Comparison of ENCODE assay signal across 7 mouse cellular contexts in genomic region chr12:109446236-109446941, GRCm38 (mm10). TPM values are rescaled to one million over a fixed set of nuclear protein-coding genes. Genes with fewer than 3 reads are reported as not detected.
DNase-seq lines count a peak whose midpoint lies in the region; ATAC-seq lines count a peak whose summit lies in the region.

No protein-coding gene starts in this region.

- H3K27me3 ChIP-seq in lung, embryonic 16.5 days (ENCODE audit: control insufficient read depth, insufficient read depth, low read depth, low read length), result no peaks in the 10 kb centered on the region
- peaks cover 86% of the 10 kb centered on the region for H3K27me3 ChIP-seq in forebrain, embryonic 10.5 days (ENCODE audit: poor library complexity, severe bottlenecking)
- H3K27me3 ChIP-seq in limb, embryonic 13.5 days, result peaks cover 17% of the 10 kb centered on the region
- no peaks in the 10 kb centered on the region for H3K27me3 ChIP-seq in stomach, embryonic 14.5 days (ENCODE audit: control insufficient read depth, insufficient read depth, low read length)

- H3K27ac ChIP-seq in lung, embryonic 16.5 days (ENCODE audit: low read length), result no peak overlapping the region
- peak overlapping the region; percentile 81 for H3K27ac ChIP-seq in forebrain, embryonic 10.5 days
- peak overlapping the region; percentile 61; the same call in 1 of the 2 replicates for H3K27ac ChIP-seq in limb, embryonic 13.5 days
- H3K27ac ChIP-seq in stomach, embryonic 14.5 days (ENCODE audit: low read length), result peak overlapping the region; percentile 55; the same call in 1 of the 2 replicates

- peaks cover 44% of the 10 kb centered on the region for H3K4me1 ChIP-seq in lung, embryonic 16.5 days (replicated peaks; ENCODE audit: control insufficient read depth, insufficient read depth, low read length)
- peaks cover 96% of the 10 kb centered on the region for H3K4me1 ChIP-seq in forebrain, embryonic 10.5 days
- H3K4me1 ChIP-seq in limb, embryonic 13.5 days, result peaks cover 70% of the 10 kb centered on the region
- H3K4me1 ChIP-seq in stomach, embryonic 14.5 days (ENCODE audit: control insufficient read depth, insufficient read depth, low read length), result peaks cover 61% of the 10 kb centered on the region

- no peak for ATAC-seq in lung, embryonic 16.5 days (ENCODE audit: low read depth)
- ATAC-seq in limb, embryonic 13.5 days (ENCODE audit: low FRiP score, low read depth), result no peak
- no peak for ATAC-seq in stomach, embryonic 14.5 days (ENCODE audit: insufficient number of reproducible peaks, insufficient read depth, low FRiP score, low read depth)

- no peaks in the 10 kb centered on the region for H3K9me3 ChIP-seq in lung, embryonic 16.5 days (ENCODE audit: control insufficient read depth, low read length)
- no peaks in the 10 kb centered on the region for H3K9me3 ChIP-seq in forebrain, embryonic 10.5 days
- H3K9me3 ChIP-seq in limb, embryonic 13.5 days, result no peaks in the 10 kb centered on the region
- no peaks in the 10 kb centered on the region for H3K9me3 ChIP-seq in stomach, embryonic 14.5 days (ENCODE audit: control insufficient read depth, low read depth, low read length)

- H3K9ac ChIP-seq in lung, embryonic 16.5 days (ENCODE audit: low read length), result no peak overlapping the region
- H3K9ac ChIP-seq in limb, embryonic 13.5 days, result peak overlapping the region; percentile 31; the same call in 1 of the 2 replicates
- no peak overlapping the region for H3K9ac ChIP-seq in stomach, embryonic 14.5 days (replicated peaks; ENCODE audit: low read depth, low read length)

- DNase-seq in lung, postnatal 25 days (ENCODE audit: low spot score), result no peak
- no peak for DNase-seq in forebrain, embryonic 10.5 days (ENCODE audit: extremely low spot score, low spot score)
- no peak for DNase-seq in left cerebral cortex, adult 18-20 months (ENCODE audit: low spot score in 2 of 2)
- no peak for DNase-seq in kidney, postnatal 36 days

- WGBS in lung, embryonic 16.5 days, result 13% methylated on average over 18 of the region's 18 CpGs
- WGBS in forebrain, embryonic 10.5 days, result 6% methylated on average over 18 of the region's 18 CpGs
- 15% methylated on average over 18 of the region's 18 CpGs for WGBS in limb, embryonic 13.5 days
- 15% methylated on average over 18 of the region's 18 CpGs for WGBS in stomach, embryonic 14.5 days

- no peaks in the 10 kb centered on the region for H3K36me3 ChIP-seq in lung, embryonic 16.5 days (ENCODE audit: control insufficient read depth, insufficient read depth, low read length)
- no peaks in the 10 kb centered on the region for H3K36me3 ChIP-seq in forebrain, embryonic 10.5 days (replicated peaks)
- no peaks in the 10 kb centered on the region for H3K36me3 ChIP-seq in limb, embryonic 13.5 days
- no peaks in the 10 kb centered on the region for H3K36me3 ChIP-seq in stomach, embryonic 14.5 days (ENCODE audit: control insufficient read depth, insufficient read depth, low read length)

- H3K4me2 ChIP-seq in lung, embryonic 16.5 days (ENCODE audit: low read depth, low read length), result peak overlapping the region; percentile 15
- peak overlapping the region; percentile 44 for H3K4me2 ChIP-seq in limb, embryonic 13.5 days (replicated peaks)
- H3K4me2 ChIP-seq in stomach, embryonic 14.5 days (replicated peaks; ENCODE audit: low read depth, low read length), result 0 out of 2 replicates have a peak overlapping the region, but pooled peaks have one; percentile 2

- H3K4me3 ChIP-seq in lung, embryonic 16.5 days (ENCODE audit: low read length), result no peak overlapping the region
- H3K4me3 ChIP-seq in forebrain, embryonic 10.5 days, result peak overlapping the region; percentile 32
- H3K4me3 ChIP-seq in limb, embryonic 13.5 days, result no peak overlapping the region
- no peak overlapping the region for H3K4me3 ChIP-seq in stomach, embryonic 14.5 days (ENCODE audit: low read depth, low read length)

RNA-seq across cellular contexts. Expression of gene Dlk1, which starts 6.2 kb away (rescaled TPM):
- 702 and 746 TPM in 2 replicates for polyA plus RNA-seq in lung, embryonic 16.5 days (2015; fragmentation: Nextera tagmentation; extraction: Ambion mirVana)
- polyA plus RNA-seq in forebrain, embryonic 10.5 days (2016; fragmentation: Nextera tagmentation; extraction: Ambion mirVana), result 200 and 274 TPM in 2 replicates
- 367 and 395 TPM in 2 replicates for polyA plus RNA-seq in limb, embryonic 13.5 days (2015; fragmentation: Nextera tagmentation; extraction: Ambion mirVana)
- polyA plus RNA-seq in stomach, embryonic 14.5 days (2014; fragmentation: Nextera tagmentation; extraction: Ambion mirVana), result 477 and 553 TPM in 2 replicates
- total RNA-seq in left cerebral cortex, adult 18-20 months (2021), result 1 to 10 TPM; 4.7 to 7.5 TPM
